Mouse (Mus musculus) bone marrow macrophage, adult 2 months (primary cell): Measurements from ENCODE around the gene Mex3a. TPM values are rescaled to one million over a fixed set of nuclear protein-coding genes. Genes with fewer than 3 reads are reported as not detected.

ENCODE experiments used
- H3K27ac ChIP-seq: 2 replicates; pipeline ENCODE4 v1.5.1; 2012; ENCODE audit warnings: low read depth, low read length; ENCODE audit not compliant: insufficient read depth
- H3K4me1 ChIP-seq: 2 replicates; pipeline ENCODE4 v1.6.1; 2012; ENCODE audit warnings: low read length; ENCODE audit not compliant: control insufficient read depth, insufficient read depth
- H3K4me3 ChIP-seq: 2 replicates; pipeline ENCODE4 v1.5.1; 2012; ENCODE audit warnings: mild to moderate bottlenecking, low read length, moderate library complexity; ENCODE audit not compliant: insufficient read depth
- CTCF ChIP-seq: IDR thresholded peaks from 2 replicates; pipeline ENCODE4 v1.5.1; 2012; ENCODE audit warnings: low read depth, mild to moderate bottlenecking, low read length, moderate library complexity
- POLR2A ChIP-seq: IDR thresholded peaks from 2 replicates; pipeline ENCODE4 v1.6.1; 2012; ENCODE audit warnings: mild to moderate bottlenecking, low read depth, low read length, borderline replicate concordance
- polyA plus RNA-seq: library from polyadenylated mRNA; stranded (reverse); fragments of >200 nt; gene quantifications from 2 replicates; pipeline ENCODE4 v1.2.4, GENCODE M21; 2012; ENCODE audit not compliant: missing spikeins, insufficient read depth, insufficient read length

Mex3a gene
- polyA plus RNA-seq, 1 experiment: 0.16 TPM

DNA sequence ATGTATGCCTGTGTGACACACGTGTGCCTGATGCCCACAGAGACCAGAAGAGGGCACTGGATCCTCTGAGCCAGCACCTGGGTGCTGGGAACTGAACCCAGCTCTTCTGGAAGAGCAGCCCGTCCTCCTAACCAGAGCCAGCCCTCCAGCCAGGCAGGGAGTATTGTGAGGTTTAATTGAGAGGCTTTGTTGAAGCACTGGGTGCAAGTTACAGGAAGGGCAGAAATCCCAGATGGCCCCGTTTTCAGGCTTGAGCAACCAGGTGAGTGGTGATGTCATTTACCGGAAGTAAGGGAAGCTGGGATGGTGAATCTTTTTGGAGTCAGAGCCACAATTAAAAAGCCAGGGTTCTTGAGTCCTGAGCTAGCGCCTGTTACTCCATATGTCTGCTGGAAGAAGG lies 7.2 kb upstream of the Mex3a start:
- Histone ChIP-seq H3K4me3 (no peak overlapping the region), H3K27ac (no peak overlapping the region), H3K4me1 (peaks cover 12% of the 10 kb centered on the region)
- TF ChIP-seq CTCF (no peak), POLR2A (no peak)

DNA sequence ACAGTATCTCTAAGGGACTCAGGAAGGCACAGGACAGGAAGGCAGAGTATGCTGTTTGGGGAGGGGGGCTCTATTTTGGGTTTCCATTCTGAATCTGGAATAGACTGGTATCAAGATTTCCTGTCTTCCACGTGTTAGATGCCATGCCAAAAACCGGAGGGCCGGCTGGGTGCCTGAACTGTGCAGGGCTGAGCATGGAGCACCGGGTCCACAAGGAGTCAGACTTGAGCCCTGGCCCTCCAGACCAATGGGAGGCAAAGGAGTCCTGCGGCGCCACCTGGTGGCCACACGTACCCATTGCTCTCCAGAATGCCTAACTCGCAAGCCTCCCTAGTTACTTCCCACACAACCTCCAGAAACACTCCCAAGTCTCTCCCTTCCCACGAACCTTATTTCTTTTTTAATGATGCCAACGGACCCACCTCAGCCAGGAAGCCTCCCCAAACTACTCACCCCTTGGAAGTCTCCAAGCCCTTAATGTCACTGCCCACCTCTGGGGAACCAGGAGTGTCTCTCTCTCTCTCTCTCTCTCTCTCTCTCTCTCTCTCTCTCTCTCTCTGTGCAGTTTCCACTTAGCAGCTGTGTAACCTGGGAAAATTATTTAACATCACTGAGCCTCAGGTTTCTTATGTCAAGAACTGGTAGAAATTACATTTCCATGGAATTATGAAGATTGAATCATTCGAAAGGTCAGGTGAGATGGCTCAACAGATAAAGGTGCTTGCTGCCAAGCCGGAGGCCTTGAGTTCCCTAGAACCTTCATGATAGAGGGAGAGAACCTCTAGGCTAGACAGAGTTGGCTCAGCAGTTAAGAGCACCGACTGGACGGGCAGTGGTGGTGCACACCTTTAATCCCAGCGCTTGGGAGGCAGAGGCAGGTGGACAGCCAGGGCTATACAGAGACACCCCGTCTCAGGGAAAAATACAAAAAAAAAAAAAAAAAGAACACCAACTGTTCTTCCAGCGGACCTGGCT lies 5.8 kb upstream of the Mex3a start:
- Histone ChIP-seq H3K4me1 (peaks cover 13% of the 10 kb centered on the region), H3K27ac (no peak overlapping the region), H3K4me3 (no peak overlapping the region)
- TF ChIP-seq POLR2A: no peak
- peak; percentile 96 for TF ChIP-seq CTCF

DNA sequence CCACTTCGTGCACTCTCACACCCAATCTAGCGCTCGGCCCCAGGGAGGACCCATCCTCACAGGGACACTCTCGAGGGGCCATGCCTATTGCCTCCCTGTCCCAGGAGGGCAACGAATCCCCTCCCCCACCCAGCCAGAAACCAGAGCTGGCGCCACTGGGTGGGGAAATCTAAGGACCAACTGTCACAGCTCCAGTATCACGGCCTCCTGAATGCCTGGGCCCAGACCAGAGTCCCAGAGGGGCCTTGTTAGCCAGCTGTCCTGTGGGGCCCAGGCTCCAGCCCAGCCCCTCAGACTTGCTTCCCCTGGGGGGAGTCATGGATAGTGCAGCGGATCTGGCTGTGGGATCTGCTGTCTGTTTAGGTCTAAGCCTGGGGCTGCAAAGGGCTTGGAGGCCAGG lies 4.6 kb upstream of the Mex3a start:
- Histone ChIP-seq H3K4me1 (peaks cover 9% of the 10 kb centered on the region), H3K4me3 (no peak overlapping the region), H3K27ac (no peak overlapping the region)
- TF ChIP-seq POLR2A: no peak
- no peak for TF ChIP-seq CTCF

DNA sequence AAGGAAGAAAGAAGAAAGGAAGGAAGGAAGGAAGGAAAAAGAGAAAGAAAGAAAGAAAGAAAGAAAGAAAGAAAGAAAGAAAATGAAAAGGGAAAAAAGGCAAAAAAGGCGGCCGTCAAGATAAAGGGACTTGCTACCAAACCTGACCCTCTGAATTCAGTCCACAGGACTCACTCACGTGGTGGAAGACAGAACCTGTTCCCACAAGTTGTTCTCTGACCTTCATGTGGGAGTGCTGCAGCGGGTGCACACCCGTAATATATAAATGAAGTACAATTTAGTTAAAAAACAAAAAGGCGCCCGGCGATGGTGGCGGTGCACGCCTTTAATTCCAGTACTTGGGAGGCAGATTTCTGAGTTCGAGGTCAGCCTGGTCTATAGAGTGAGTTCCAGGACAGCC lies 3.5 kb upstream of the Mex3a start:
- TF ChIP-seq POLR2A: no peak
- no peak for TF ChIP-seq CTCF
- no peak overlapping the region for H3K4me3 ChIP-seq
- H3K4me1 ChIP-seq: peaks cover 9% of the 10 kb centered on the region
- no peak overlapping the region for H3K27ac ChIP-seq

DNA sequence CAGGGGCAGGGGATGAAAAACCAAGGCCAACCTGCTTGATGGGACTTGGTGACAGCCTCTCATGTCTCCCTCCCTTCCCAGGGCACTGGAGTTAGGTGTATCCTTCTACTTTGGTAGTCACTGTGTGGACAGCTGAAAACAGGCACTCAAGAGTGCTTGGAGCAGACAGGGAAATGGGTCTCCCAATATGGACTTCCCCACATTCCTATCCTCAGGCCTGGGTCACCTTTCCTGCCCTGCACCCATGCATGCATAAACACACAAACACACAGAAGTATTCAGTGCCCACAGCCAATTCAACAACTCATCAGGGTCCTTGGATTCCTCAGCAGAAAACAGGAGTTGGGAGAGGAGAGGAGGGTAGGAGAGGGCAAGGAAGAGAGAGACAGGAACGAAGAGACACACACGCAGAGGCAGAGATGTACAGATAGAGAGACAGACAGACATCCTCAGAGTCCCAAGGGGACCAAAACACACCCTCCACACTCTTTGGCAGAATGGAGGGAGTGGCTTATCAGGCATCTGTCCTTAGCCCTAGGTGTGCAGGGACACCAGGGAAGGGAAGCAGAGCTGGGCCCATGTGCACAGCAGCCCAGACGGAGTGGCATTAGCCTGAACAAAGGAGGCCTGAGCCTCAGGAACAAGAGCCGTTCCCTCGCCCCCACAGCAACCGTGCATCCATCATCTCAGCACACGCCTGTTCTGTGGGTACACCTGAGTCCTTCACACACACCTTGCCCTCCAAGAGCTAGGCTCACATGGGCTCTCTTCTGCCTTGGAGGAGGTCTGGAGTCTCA lies 2.8 kb upstream of the Mex3a start:
- Histone ChIP-seq H3K27ac (no peak overlapping the region), H3K4me1 (peaks cover 9% of the 10 kb centered on the region), H3K4me3 (no peak overlapping the region)
- TF ChIP-seq CTCF (no peak), POLR2A (no peak)

DNA sequence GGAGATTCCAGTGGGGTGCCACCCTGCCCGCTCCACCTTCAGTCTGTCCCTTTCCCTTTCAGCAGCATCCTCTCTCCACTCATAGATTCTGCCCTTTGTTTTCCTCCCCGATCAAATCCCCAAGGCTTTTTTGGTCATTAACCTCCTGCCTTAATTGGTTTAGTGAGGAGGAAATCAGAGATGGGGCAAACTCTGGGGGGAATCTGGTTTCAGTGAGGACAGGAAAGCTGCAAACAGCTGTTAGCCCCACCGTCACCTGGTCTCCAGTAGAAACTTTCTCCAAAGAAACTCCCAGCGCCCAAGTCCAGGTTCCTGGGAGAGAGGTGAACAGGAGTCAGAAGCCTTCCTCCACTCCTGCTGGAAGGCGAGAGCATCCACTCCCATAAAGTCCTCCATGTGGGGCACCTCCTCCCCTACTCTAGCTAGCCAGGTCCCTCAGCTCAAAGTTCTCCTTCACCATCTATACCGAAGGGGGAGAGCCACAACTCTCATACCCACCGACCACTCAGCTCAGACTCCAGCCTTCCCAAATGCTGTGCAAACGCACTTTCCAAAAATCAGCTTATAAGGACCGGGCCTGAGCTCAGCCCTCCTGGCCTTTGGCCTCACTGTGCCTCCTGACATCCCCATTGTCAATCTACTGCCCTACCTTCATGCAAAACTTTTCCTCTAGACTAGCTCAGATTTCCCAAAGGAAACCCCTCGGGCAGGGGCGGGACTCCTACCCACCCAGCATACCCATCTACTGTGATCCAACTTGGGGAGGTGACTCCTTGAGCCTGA lies 1.9 kb upstream of the Mex3a start:
- Histone ChIP-seq H3K4me3 (peak overlapping the region; percentile 89; the same call in 1 of the 2 replicates), H3K27ac (no peak overlapping the region), H3K4me1 (peaks cover 9% of the 10 kb centered on the region)
- TF ChIP-seq CTCF: no peak; the same call in 1 of the 2 replicates

DNA sequence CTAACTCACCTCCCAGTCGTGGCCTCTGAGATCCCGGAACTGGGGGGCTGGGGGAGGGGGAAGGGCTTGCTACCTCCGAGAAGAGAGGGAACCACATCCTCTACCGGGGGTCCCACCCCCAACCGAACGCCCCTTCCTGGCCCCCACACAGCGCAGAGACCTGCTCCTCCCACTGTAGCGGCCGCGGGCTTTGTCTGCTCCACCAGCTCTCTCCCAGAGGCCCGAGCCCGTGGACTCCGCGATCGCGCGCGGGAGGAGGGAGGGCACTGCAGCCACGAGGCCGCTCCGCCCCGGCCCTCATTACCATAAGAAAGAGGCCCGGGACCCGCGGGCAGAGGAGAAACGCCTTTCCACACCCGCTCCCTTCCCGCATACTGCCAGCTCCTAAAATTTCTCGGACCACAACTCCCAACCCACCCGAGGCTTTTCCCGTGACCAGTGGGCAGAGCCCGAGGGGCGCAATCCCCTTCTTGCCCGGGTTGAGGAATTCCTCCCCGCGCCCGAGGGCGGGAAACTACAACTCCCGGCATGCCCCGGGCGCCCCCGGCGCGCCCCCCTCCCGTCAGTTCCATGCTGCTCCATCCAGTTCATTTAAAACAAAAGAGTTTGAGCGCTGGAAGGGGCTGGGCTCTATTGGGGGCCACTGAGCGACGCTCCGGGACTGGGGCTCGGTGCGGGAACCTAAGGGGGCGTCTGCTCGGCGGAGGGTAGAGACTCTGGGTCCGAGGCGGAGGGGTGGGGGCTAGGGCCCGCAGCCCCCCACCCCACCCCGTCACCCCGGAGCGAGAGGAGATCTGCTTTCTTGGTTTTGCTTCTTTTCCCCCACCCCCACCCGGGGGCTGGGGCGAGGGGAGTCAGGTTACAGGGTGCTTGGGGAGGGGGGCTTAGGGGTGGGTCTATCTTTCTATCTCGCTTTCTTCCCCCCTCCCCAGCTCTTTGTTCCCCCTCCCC lies 572 bp upstream of the Mex3a start:
- TF ChIP-seq POLR2A (0 out of 2 replicates have a peak, but pooled peaks have one; percentile 31), CTCF (no peak)
- Histone ChIP-seq H3K4me1 (peaks cover 9% of the 10 kb centered on the region), H3K27ac (peak overlapping the region; percentile 43; the same call in 1 of the 2 replicates), H3K4me3 (peak overlapping the region; percentile 89)

DNA sequence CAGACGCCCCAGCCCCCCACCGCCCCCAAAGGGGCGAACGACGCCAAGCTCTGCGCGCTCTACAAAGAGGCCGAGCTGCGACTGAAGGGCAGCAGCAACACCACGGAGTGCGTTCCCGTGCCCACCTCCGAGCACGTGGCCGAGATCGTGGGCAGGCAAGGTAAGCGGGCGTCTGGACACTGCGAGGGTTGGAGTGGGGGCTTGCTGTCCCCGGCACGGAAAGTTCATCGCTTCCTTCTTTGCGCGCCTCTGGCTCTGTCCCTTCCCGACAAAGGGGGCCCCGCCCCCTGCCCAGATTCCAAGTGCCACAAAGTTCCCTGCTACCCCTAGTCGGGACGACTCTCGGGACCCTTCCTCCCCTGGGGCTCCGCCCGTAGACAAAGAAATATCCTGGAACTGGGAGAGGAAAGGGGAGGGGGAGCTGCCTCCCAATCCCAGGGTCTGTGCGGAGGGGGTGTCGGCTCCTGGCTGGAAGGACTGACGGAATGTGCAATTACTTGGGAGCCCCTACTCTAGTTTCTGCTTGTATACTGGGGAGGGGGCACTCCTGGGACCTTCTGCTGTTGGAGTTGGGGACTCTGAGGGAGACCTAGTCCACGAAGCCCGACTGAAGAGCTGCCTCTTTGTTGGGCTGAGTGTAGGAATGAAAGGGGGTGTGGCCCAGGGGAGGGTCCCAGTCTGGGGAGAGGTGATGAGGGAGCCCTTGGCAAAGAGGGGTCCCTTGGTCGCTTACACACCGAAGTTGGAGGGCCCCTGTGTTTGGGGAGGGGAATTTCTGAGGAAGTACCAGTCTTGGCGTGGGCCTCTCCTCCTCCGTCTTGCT lies 705 bp downstream of the Mex3a start:
- peaks cover 4% of the 10 kb centered on the region; the same call in 1 of the 2 replicates for H3K4me1 ChIP-seq
- H3K27ac ChIP-seq: no peak overlapping the region
- peak overlapping the region; percentile 89 for H3K4me3 ChIP-seq
- TF ChIP-seq CTCF: no peak
